Mouse (Mus musculus) megakaryocyte, embryonic 14.5 days (primary cell): ENCODE measurements at regions not wholly inside any gene's neighbourhood (a gene's known extent, or its start where the extent isn't known, plus 50 kb on each side); places are given as distances from the start of the nearest gene placed in this dataset.
A peak's percentile ranks its signal among the peaks of the same experiment; 100 is the strongest.

Source experiments
- H3K27me3 ChIP-seq: replicated peaks from 2 replicates; pipeline ENCODE3; 2012; ENCODE audit warnings: inconsistent platforms
- H3K36me3 ChIP-seq: replicated peaks from 2 replicates; pipeline ENCODE3; 2012; ENCODE audit warnings: low read length, inconsistent platforms, mixed read lengths
- H3K4me1 ChIP-seq: 2 replicates; pipeline ENCODE4 v1.6.1; 2012; ENCODE audit warnings: inconsistent platforms
- H3K4me3 ChIP-seq: replicated peaks from 2 replicates; pipeline ENCODE3; 2012; ENCODE audit warnings: moderate library complexity, mild to moderate bottlenecking, inconsistent platforms
- H3K9me3 ChIP-seq: 2 replicates; pipeline ENCODE4 v1.6.1; 2012; ENCODE audit warnings: inconsistent platforms
- FLI1 ChIP-seq: IDR thresholded peaks from 2 replicates; pipeline ENCODE4 v1.6.1; 2012; ENCODE audit warnings: low read length, inconsistent platforms, mixed read lengths
- GATA1 ChIP-seq: IDR thresholded peaks from 3 replicates; pipeline ENCODE4 v1.6.1; 2012; ENCODE audit warnings: mixed read lengths, low read length, inconsistent platforms, borderline replicate concordance

- peaks cover 12% of the 10 kb centered on the region; the same call in 1 of the 2 replicates for H3K9me3 ChIP-seq
- H3K4me1 ChIP-seq: no peaks in the 10 kb centered on the region
- H3K27me3 ChIP-seq: no peaks in the 10 kb centered on the region
- H3K4me3 ChIP-seq: no peak overlapping the region
- no peaks in the 10 kb centered on the region for H3K36me3 ChIP-seq
- TF ChIP-seq GATA1 (no peak), FLI1 (no peak)
Measured at GRCm38 (mm10) chr9:89532435-89532834, 90.5 kb downstream of the Minar1 start.

- Histone ChIP-seq H3K27me3 (no peaks in the 10 kb centered on the region), H3K36me3 (no peaks in the 10 kb centered on the region), H3K4me1 (no peaks in the 10 kb centered on the region), H3K4me3 (no peak overlapping the region), H3K9me3 (peaks cover 23% of the 10 kb centered on the region)
- TF ChIP-seq FLI1 (no peak), GATA1 (no peak)
Measured at GRCm38 (mm10) chr9:89524137-89524536, 98.8 kb downstream of the Minar1 start.

- Histone ChIP-seq H3K4me1 (no peaks in the 10 kb centered on the region), H3K27me3 (no peaks in the 10 kb centered on the region), H3K36me3 (no peaks in the 10 kb centered on the region), H3K9me3 (peaks cover 23% of the 10 kb centered on the region), H3K4me3 (no peak overlapping the region)
- TF ChIP-seq GATA1 (no peak), FLI1 (no peak)
Measured at GRCm38 (mm10) chr9:89523705-89524104, 99.2 kb downstream of the Minar1 start.

- TF ChIP-seq GATA1: no peak
- no peak for TF ChIP-seq FLI1
- Histone ChIP-seq H3K9me3 (peaks cover 25% of the 10 kb centered on the region), H3K27me3 (no peaks in the 10 kb centered on the region), H3K4me1 (no peaks in the 10 kb centered on the region), H3K36me3 (no peaks in the 10 kb centered on the region), H3K4me3 (peak overlapping the region; percentile 57)
Measured at GRCm38 (mm10) chr9:89508407-89509101, 114.4 kb downstream of the Minar1 start.

- no peaks in the 10 kb centered on the region for H3K4me1 ChIP-seq
- no peaks in the 10 kb centered on the region for H3K27me3 ChIP-seq
- no peak for TF ChIP-seq GATA1
- TF ChIP-seq FLI1: no peak
- H3K9me3 ChIP-seq: peaks cover 3% of the 10 kb centered on the region; the same call in 1 of the 2 replicates
- H3K4me3 ChIP-seq: no peak overlapping the region
- H3K36me3 ChIP-seq: no peaks in the 10 kb centered on the region
Measured at GRCm38 (mm10) chr9:89502083-89502482, 120.8 kb downstream of the Minar1 start.

GRCm38 (mm10) chr9:89497399-89497749, 125.6 kb downstream of the Minar1 start:
- TF ChIP-seq FLI1: no peak
- no peak for TF ChIP-seq GATA1
- Histone ChIP-seq H3K36me3 (no peaks in the 10 kb centered on the region), H3K4me1 (no peaks in the 10 kb centered on the region), H3K27me3 (no peaks in the 10 kb centered on the region), H3K9me3 (peaks cover 6% of the 10 kb centered on the region; the same call in 1 of the 2 replicates), H3K4me3 (no peak overlapping the region)

GRCm38 (mm10) chr9:89496729-89497398, 126.1 kb downstream of the Minar1 start:
- Histone ChIP-seq H3K4me3 (no peak overlapping the region), H3K9me3 (peaks cover 6% of the 10 kb centered on the region; the same call in 1 of the 2 replicates), H3K36me3 (no peaks in the 10 kb centered on the region), H3K27me3 (no peaks in the 10 kb centered on the region), H3K4me1 (no peaks in the 10 kb centered on the region)
- TF ChIP-seq GATA1: no peak
- no peak for TF ChIP-seq FLI1

GRCm38 (mm10) chr9:89487601-89488000, 135.3 kb downstream of the Minar1 start:
- TF ChIP-seq FLI1 (no peak), GATA1 (no peak)
- no peak overlapping the region for H3K4me3 ChIP-seq

GRCm38 (mm10) chr9:89479406-89479805, 143.5 kb downstream of the Minar1 start:
- TF ChIP-seq GATA1: no peak
- TF ChIP-seq FLI1: no peak
- Histone ChIP-seq H3K27me3 (no peaks in the 10 kb centered on the region), H3K4me1 (no peaks in the 10 kb centered on the region), H3K36me3 (no peaks in the 10 kb centered on the region), H3K4me3 (no peak overlapping the region), H3K9me3 (peaks cover 5% of the 10 kb centered on the region; the same call in 1 of the 2 replicates)

More at GRCm38 (mm10) chr9:89487601-89488000, 135.3 kb downstream of the Minar1 start:
- peaks cover 17% of the 10 kb centered on the region for H3K9me3 ChIP-seq
- no peaks in the 10 kb centered on the region for H3K4me1 ChIP-seq
- H3K36me3 ChIP-seq: no peaks in the 10 kb centered on the region
- no peaks in the 10 kb centered on the region for H3K27me3 ChIP-seq

GRCm38 (mm10) chr9:89461190-89461589, 161.7 kb downstream of the Minar1 start:
- Histone ChIP-seq H3K9me3 (no peaks in the 10 kb centered on the region), H3K36me3 (no peaks in the 10 kb centered on the region), H3K4me3 (no peak overlapping the region), H3K4me1 (no peaks in the 10 kb centered on the region), H3K27me3 (no peaks in the 10 kb centered on the region)
- TF ChIP-seq GATA1: no peak
- no peak for TF ChIP-seq FLI1
